Mouse (Mus musculus) cortical plate, adult 2 months (tissue): ENCODE measurements around the gene Tax1bp1. TPM values are rescaled to one million over a fixed set of nuclear protein-coding genes. Genes with fewer than 3 reads are reported as not detected.
"Not testable (repeated sequence)": the region's sequence is repeated elsewhere in the genome, so short reads cannot be mapped to it uniquely, and the experiment has no call there.

Experiments
- H3K27ac ChIP-seq: fragments of 200-500 bp; 2 replicates; pipeline ENCODE4 v1.5.1; 2012; ENCODE audit warnings: low read length, control low read depth, inconsistent platforms; ENCODE audit not compliant: insufficient read depth
- H3K4me1 ChIP-seq: fragments of 200-500 bp; 2 replicates; pipeline ENCODE4 v1.6.1; 2011; ENCODE audit warnings: low read length; ENCODE audit not compliant: control insufficient read depth, insufficient read depth
- H3K4me3 ChIP-seq: fragments of 200-500 bp; 2 replicates; pipeline ENCODE4 v1.5.1; 2011; ENCODE audit warnings: mild to moderate bottlenecking, low read length, control low read depth; ENCODE audit not compliant: insufficient read depth
- CTCF ChIP-seq: fragments of 200-500 bp; IDR thresholded peaks from 2 replicates; pipeline ENCODE4 v1.5.1; 2011; ENCODE audit warnings: mild to moderate bottlenecking, control low read depth, low read length; ENCODE audit not compliant: insufficient read depth; ENCODE audit errors: extremely low read depth
- POLR2A ChIP-seq: fragments of 200-500 bp; IDR thresholded peaks from 2 replicates; pipeline ENCODE4 v1.6.1; 2011; ENCODE audit warnings: mild to moderate bottlenecking, low read length, control low read depth; ENCODE audit not compliant: insufficient read depth; ENCODE audit errors: extremely low read depth
- polyA plus RNA-seq: library from polyadenylated mRNA; depleted of rRNA; stranded (reverse); fragments of >200 nt; gene quantifications from 2 replicates; pipeline ENCODE4 v1.2.3, GENCODE M21; 2012; rRNA removed

The Tax1bp1 gene
- polyA plus RNA-seq: 79.0 and 80.3 TPM in 2 replicates

- no peak for TF ChIP-seq CTCF
- peak; percentile 95 for TF ChIP-seq POLR2A
- no peaks in the 10 kb centered on the region; the same call in 1 of the 2 replicates for H3K4me1 ChIP-seq
- peak within 1 kb of the TSS; percentile 98 for H3K27ac ChIP-seq
- H3K4me3 ChIP-seq: peak within 1 kb of the TSS; percentile 75
These were observed at the start of gene Tax1bp1 for GRCm38 (mm10) chr6:52713104-52713896. Tax1bp1 (plus strand) TSS chr6:52713729.

GRCm38 (mm10) chr6:52667641-52668040, 45.9 kb upstream of the Tax1bp1 start:
- no peak for TF ChIP-seq CTCF
- TF ChIP-seq POLR2A: no peak
- no peaks in the 10 kb centered on the region; the same call in 1 of the 2 replicates for H3K4me1 ChIP-seq
- no peak overlapping the region for H3K27ac ChIP-seq
- no peak overlapping the region for H3K4me3 ChIP-seq

GRCm38 (mm10) chr6:52669878-52670277, 43.7 kb upstream of the Tax1bp1 start:
- not testable (repeated sequence) for H3K4me3 ChIP-seq, H3K27ac ChIP-seq, H3K4me1 ChIP-seq

GRCm38 (mm10) chr6:52671791-52672190, 41.7 kb upstream of the Tax1bp1 start:
- no peaks in the 10 kb centered on the region for H3K4me1 ChIP-seq
- TF ChIP-seq CTCF (no peak), POLR2A (no peak)
- H3K27ac ChIP-seq: no peak overlapping the region
- no peak overlapping the region for H3K4me3 ChIP-seq

- TF ChIP-seq POLR2A (no peak), CTCF (no peak)
- Histone ChIP-seq H3K4me1 (no peaks in the 10 kb centered on the region), H3K27ac (no peak overlapping the region), H3K4me3 (no peak overlapping the region)
These were observed 41.0 kb upstream of the Tax1bp1 start for GRCm38 (mm10) chr6:52672539-52672938.

- Histone ChIP-seq H3K4me1 (no peaks in the 10 kb centered on the region), H3K27ac (no peak overlapping the region)
- TF ChIP-seq POLR2A: no peak
- TF ChIP-seq CTCF: no peak
These were observed 39.8 kb upstream of the Tax1bp1 start for GRCm38 (mm10) chr6:52673706-52674105.

GRCm38 (mm10) chr6:52674541-52674940, 39.0 kb upstream of the Tax1bp1 start:
- H3K4me1 ChIP-seq: no peaks in the 10 kb centered on the region
- TF ChIP-seq CTCF (no peak), POLR2A (no peak)
- H3K4me3 ChIP-seq: no peak overlapping the region
- no peak overlapping the region for H3K27ac ChIP-seq

More at GRCm38 (mm10) chr6:52673706-52674105, 39.8 kb upstream of the Tax1bp1 start:
- no peak overlapping the region for H3K4me3 ChIP-seq

- Histone ChIP-seq H3K27ac (no peak overlapping the region), H3K4me3 (no peak overlapping the region), H3K4me1 (no peaks in the 10 kb centered on the region; the same call in 1 of the 2 replicates)
- TF ChIP-seq CTCF (no peak), POLR2A (no peak)
These were observed 38.2 kb upstream of the Tax1bp1 start for GRCm38 (mm10) chr6:52675222-52675921.

- not testable (repeated sequence) for H3K27ac ChIP-seq, H3K4me1 ChIP-seq, H3K4me3 ChIP-seq
These were observed 36.0 kb upstream of the Tax1bp1 start for GRCm38 (mm10) chr6:52677534-52677933.

- Histone ChIP-seq H3K27ac (no peak overlapping the region), H3K4me1 (peaks cover 2% of the 10 kb centered on the region), H3K4me3 (no peak overlapping the region)
- no peak for TF ChIP-seq CTCF
- no peak for TF ChIP-seq POLR2A
These were observed 34.0 kb upstream of the Tax1bp1 start for GRCm38 (mm10) chr6:52679565-52679964.
